Comparison of ENCODE assay signal across 8 mouse cellular contexts in the genomic region with DNA sequence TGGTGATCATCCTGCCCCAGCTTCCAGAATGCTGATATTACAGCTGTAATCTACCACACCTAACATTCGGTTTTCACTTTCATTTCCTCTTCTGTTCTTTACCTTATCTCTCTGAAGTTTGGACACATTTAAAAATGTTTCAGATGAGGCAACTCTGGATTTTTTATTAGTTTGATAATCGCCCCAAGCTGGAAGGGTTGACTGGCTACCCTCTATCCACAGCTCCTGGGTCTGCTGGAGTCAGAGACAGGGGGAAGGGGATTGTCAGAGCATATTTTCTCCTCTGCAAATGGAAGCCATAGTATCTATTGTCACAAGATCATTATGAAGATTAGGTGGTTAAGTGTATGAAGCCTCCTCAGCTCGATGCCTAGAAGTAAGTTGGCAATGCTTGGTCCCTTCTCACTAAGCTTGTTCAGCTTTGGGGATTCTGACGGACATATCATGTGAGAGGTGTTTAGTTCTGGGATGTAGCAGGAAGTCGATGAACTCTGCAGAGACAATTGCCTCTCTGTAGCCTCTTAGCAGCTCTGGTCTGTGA. TPM values are rescaled to one million over a fixed set of nuclear protein-coding genes. Genes with fewer than 3 reads are reported as not detected.
DNase-seq lines count a peak whose midpoint lies in the region; ATAC-seq and TF ChIP-seq lines count a peak whose summit lies in the region.

No protein-coding gene starts in this region.

- DNase-seq in cerebellum, adult 2 months, result no peak
- peak; percentile 10 to 28 for DNase-seq in CD8-positive naive resting alpha-beta T cell, adult 2 months (ENCODE audit: low read depth in 2 of 2, low spot score in 2 of 2)
- DNase-seq in cerebellum, adult 9-11 months, result no peak
- DNase-seq in cerebellum, adult 9-10 months, result no peak

- H3K4me2 ChIP-seq in embryonic facial prominence, embryonic 15.5 days (replicated peaks), result peak overlapping the region; percentile 77
- H3K4me2 ChIP-seq in limb, embryonic 12.5 days, result peak overlapping the region; percentile 77
- peak overlapping the region; percentile 79 for H3K4me2 ChIP-seq in neural tube, embryonic 12.5 days (replicated peaks)

- no peak overlapping the region; the same call in 1 of the 2 replicates for H3K9ac ChIP-seq in embryonic facial prominence, embryonic 15.5 days
- H3K9ac ChIP-seq in limb, embryonic 12.5 days (replicated peaks), result peak overlapping the region; percentile 99; the same call in 1 of the 2 replicates
- peak overlapping the region; percentile 92; the same call in 1 of the 2 replicates for H3K9ac ChIP-seq in neural tube, embryonic 12.5 days

- no peak for TF ChIP-seq CTCF in cerebellum, adult 2 months (IDR thresholded peaks at IDR 0.05; ENCODE audit: borderline replicate concordance, insufficient read depth, low read depth, low read length)

- no peak overlapping the region; the same call in 1 of the 2 replicates for H3K27ac ChIP-seq in cerebellum, adult 2 months (ENCODE audit: insufficient read depth, low read length)
- H3K27ac ChIP-seq in embryonic facial prominence, embryonic 15.5 days (replicated peaks), result peak overlapping the region; percentile 96
- H3K27ac ChIP-seq in limb, embryonic 12.5 days, result peak overlapping the region; percentile 99
- no peak overlapping the region for H3K27ac ChIP-seq in neural tube, embryonic 12.5 days

- peak overlapping the region; percentile 22 for H3K4me3 ChIP-seq in cerebellum, adult 2 months (replicated peaks; ENCODE audit: insufficient read depth, low read depth, low read length)
- peak overlapping the region; percentile 94; the same call in 1 of the 2 replicates for H3K4me3 ChIP-seq in embryonic facial prominence, embryonic 15.5 days (replicated peaks)
- H3K4me3 ChIP-seq in limb, embryonic 12.5 days (replicated peaks), result peak overlapping the region; percentile 99; the same call in 1 of the 2 replicates
- H3K4me3 ChIP-seq in neural tube, embryonic 12.5 days, result no peak overlapping the region

- H3K36me3 ChIP-seq in embryonic facial prominence, embryonic 15.5 days, result no peaks in the 10 kb centered on the region
- H3K36me3 ChIP-seq in limb, embryonic 12.5 days, result peaks cover 12% of the 10 kb centered on the region
- H3K36me3 ChIP-seq in neural tube, embryonic 12.5 days, result peaks cover 4% of the 10 kb centered on the region; the same call in 1 of the 2 replicates

- TF ChIP-seq POLR2A in cerebellum, adult 2 months (IDR thresholded peaks at IDR 0.05; ENCODE audit: borderline replicate concordance, insufficient read depth, low read length), result no peak

- 36% methylated on average over 5 of the region's 5 CpGs for WGBS in cerebellum, adult 2 months
- 30% methylated on average over 5 of the region's 5 CpGs for WGBS in embryonic facial prominence, embryonic 15.5 days
- 34% methylated on average over 5 of the region's 5 CpGs for WGBS in limb, embryonic 12.5 days
- 41% methylated on average over 5 of the region's 5 CpGs for WGBS in neural tube, embryonic 12.5 days

- no peak for ATAC-seq in cerebellum, adult (ENCODE audit: insufficient number of reproducible peaks, low FRiP score, low TSS enrichment)
- no peak for ATAC-seq in embryonic facial prominence, embryonic 15.5 days (ENCODE audit: insufficient number of reproducible peaks, low FRiP score, low TSS enrichment, low read depth)
- ATAC-seq in limb, embryonic 12.5 days (ENCODE audit: insufficient number of reproducible peaks, insufficient read depth, low FRiP score, low TSS enrichment, low read depth), result no peak
- ATAC-seq in neural tube, embryonic 12.5 days (ENCODE audit: low FRiP score, low read depth), result no peak

- no peaks in the 10 kb centered on the region for H3K9me3 ChIP-seq in embryonic facial prominence, embryonic 15.5 days (replicated peaks)
- no peaks in the 10 kb centered on the region for H3K9me3 ChIP-seq in limb, embryonic 12.5 days
- H3K9me3 ChIP-seq in neural tube, embryonic 12.5 days, result no peaks in the 10 kb centered on the region

- H3K4me1 ChIP-seq in cerebellum, adult 2 months (ENCODE audit: control insufficient read depth, insufficient read depth, low read length), result peaks cover 5% of the 10 kb centered on the region; the same call in 1 of the 2 replicates
- H3K4me1 ChIP-seq in embryonic facial prominence, embryonic 15.5 days, result peaks cover 4% of the 10 kb centered on the region; the same call in 1 of the 2 replicates
- peaks cover 11% of the 10 kb centered on the region for H3K4me1 ChIP-seq in limb, embryonic 12.5 days (replicated peaks)
- peaks cover 10% of the 10 kb centered on the region; the same call in 1 of the 2 replicates for H3K4me1 ChIP-seq in neural tube, embryonic 12.5 days

- no peaks in the 10 kb centered on the region for H3K27me3 ChIP-seq in cerebellum, adult 2 months (ENCODE audit: control insufficient read depth, insufficient read depth, low read length)
- H3K27me3 ChIP-seq in embryonic facial prominence, embryonic 15.5 days, result no peaks in the 10 kb centered on the region
- H3K27me3 ChIP-seq in limb, embryonic 12.5 days, result no peaks in the 10 kb centered on the region
- H3K27me3 ChIP-seq in neural tube, embryonic 12.5 days (replicated peaks), result no peaks in the 10 kb centered on the region

RNA-seq across cellular contexts. Expression of gene Tut4, which starts 1.0 kb away (rescaled TPM):
- polyA plus RNA-seq in cerebellum, adult 2 months (2012; rRNA removed), result 76.7 and 87.0 TPM in 2 replicates
- 62.4 and 72.9 TPM in 2 replicates for polyA plus RNA-seq in embryonic facial prominence, embryonic 15.5 days (2015; fragmentation: Nextera tagmentation; extraction: Ambion mirVana)
- 144 and 154 TPM in 2 replicates for polyA plus RNA-seq in limb, embryonic 12.5 days (2016; fragmentation: Nextera tagmentation; extraction: Ambion mirVana)
- 85.1 TPM in 2 replicates for polyA plus RNA-seq in neural tube, embryonic 12.5 days (2016; fragmentation: Nextera tagmentation; extraction: Ambion mirVana)

RNA-seq across cellular contexts. Expression of gene Gpx7, which starts 51.5 kb away (rescaled TPM):
- polyA plus RNA-seq in cerebellum, adult 2 months (2012; rRNA removed), result 7.0 and 8.3 TPM in 2 replicates
- 114 and 120 TPM in 2 replicates for polyA plus RNA-seq in embryonic facial prominence, embryonic 15.5 days (2015; fragmentation: Nextera tagmentation; extraction: Ambion mirVana)
- polyA plus RNA-seq in limb, embryonic 12.5 days (2016; fragmentation: Nextera tagmentation; extraction: Ambion mirVana), result 62.0 and 62.9 TPM in 2 replicates
- polyA plus RNA-seq in neural tube, embryonic 12.5 days (2016; fragmentation: Nextera tagmentation; extraction: Ambion mirVana), result 45.2 and 47.4 TPM in 2 replicates

Comparison
In these comparisons a context has a peak if more than half of its experiments do, and no peak if none do; other contexts are left out.
1. DNase-seq: peak in CD8-positive naive resting alpha-beta T cell, adult 2 months (2 of 2); none in cerebellum, adult 2 months (0 of 2), cerebellum, adult 9-11 months (single experiment) and cerebellum, adult 9-10 months (single experiment).
2. H3K27ac ChIP-seq: peak in embryonic facial prominence, embryonic 15.5 days (single experiment) and limb, embryonic 12.5 days (single experiment); none in cerebellum, adult 2 months (single experiment) and neural tube, embryonic 12.5 days (single experiment).
3. Peak in every context shown above with its lines, with median percentiles within 50 percentile points of each other: H3K4me2 ChIP-seq.